Mouse (Mus musculus): ENCODE results near the gene Ncl.
A peak's percentile ranks its signal among the peaks of the same experiment; 100 is the strongest.

Gene Ncl

DNA sequence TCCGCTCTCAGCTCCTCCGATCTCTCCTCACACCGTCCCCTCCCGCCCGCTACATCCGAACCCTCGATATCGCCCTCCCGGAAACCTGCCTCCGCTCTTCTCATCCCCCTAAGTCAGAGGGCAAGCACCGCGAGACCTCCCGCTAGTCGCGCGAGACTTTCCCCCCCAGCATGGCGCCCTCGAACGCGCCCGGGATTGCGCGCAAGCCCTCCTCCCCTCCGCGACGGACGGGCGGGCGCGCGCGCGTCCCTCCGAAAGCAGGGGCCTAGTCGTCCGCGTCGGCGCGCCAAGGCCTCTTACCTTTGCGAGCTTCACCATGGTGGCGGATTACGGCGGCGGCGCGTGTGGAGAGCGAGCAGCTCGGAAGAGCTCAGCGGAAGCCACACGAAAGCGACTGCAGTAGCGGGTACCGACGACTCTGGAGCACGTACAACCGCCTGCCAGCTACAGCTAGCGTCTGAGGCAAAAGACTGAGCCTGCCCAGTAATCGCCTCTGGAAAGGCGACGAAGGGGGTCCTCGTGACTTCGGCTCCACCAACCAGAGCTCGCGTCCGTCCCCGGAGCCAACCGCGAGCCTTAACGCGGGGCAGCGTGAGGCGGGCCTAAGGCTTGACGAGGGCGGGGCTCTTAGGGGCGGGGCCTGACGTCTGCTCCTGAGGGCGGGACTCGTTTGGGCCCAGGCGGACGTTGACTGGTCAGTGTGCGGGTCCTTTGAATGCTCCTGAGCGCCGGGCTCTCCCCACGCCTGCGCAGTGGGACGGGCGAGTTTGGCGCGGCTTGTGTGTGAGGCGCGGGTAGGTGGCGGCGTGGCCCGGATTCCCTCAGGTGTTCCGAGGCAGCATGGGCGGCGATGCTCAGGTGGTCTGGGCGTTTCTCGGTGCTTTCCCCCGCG is at the start of gene Ncl:
Ncl (minus strand) TSS at position 495 of the 892 bp plus-strand sequence.
- peak; percentile 95 for ATAC-seq (ENCODE audit: low TSS enrichment)

DNA sequence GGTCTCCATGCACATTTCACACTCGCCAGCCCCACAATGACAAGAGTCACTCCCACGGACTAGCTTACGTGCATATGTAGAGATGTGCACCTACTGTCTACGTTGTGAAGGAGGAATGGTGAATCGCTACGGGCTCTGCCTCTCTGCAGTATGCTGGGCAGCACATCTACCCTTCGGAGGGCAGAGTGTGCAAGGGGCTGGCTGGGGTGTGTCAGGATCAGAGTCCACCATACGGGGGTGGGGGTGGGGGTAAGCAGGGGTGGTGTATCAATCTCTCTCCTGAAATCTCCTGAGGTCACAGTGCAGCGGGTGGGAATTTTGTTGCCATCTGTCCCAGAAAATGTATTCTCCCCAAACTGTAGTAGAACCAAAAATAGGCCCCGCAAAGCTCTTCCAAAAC is 49.3 kb upstream of the Ncl start:
- ATAC-seq (ENCODE audit: low TSS enrichment): peak; percentile 28; the same call in 1 of the 2 replicates

DNA sequence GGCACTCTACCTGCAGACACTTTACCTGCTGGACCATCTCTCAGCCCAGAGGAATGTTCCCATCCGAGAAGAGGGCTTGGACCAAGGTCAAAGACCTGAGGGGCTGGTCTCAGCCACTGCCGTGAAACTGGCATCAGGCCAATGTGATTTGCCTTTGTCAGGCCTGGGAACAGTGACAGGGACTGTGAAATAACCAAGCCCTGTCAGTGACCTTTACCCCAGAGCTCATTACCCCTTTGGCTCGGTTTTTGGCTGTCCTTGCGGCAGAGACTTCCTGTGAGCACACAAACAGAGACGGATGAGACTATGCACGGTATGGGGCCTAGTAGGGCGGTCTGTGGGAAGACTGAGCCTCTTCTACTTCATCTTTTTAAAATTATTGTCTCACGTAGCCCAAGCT is 47.7 kb upstream of the Ncl start:
- no peak for ATAC-seq (ENCODE audit: low TSS enrichment)

DNA sequence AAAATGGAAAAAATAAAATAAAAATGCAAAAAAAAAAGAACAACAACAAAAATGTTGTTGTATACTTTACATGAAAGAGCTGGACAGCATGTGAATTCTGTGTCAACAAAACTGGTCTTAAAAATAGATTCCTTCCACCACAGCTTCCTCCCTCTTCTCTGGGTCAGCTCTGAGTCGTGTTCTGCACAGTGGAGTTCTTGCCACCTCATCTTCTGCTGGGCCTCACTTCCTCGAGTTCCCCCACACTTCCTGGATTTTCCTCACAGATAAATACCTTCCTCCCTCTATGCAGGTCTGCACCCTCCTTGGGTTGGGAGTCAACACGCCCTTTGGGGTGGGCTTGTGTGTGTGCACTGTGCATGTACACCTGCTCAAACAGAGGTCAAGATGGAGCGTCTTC is 47.1 kb upstream of the Ncl start:
- no peak for ATAC-seq (ENCODE audit: low TSS enrichment)

DNA sequence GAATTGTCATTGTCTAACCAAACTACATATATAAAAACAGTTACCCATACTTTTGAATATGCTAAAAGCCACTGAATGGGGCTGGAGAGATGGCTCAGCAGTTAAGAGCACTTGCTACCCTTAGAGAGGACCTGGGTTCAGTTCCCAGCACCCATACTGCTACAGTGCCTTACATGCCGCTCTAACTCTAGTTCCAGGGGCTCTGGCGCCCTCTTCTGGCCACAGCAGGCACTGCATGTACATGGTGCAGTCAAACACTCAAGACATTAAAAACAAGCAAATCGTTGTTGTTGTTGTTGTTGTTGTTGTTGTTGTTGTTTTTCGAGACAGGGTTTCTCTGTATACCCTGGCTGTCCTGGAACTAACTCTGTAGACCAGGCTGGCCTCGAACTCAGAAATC is 45.6 kb upstream of the Ncl start:
- no peak for ATAC-seq (ENCODE audit: low TSS enrichment)

DNA sequence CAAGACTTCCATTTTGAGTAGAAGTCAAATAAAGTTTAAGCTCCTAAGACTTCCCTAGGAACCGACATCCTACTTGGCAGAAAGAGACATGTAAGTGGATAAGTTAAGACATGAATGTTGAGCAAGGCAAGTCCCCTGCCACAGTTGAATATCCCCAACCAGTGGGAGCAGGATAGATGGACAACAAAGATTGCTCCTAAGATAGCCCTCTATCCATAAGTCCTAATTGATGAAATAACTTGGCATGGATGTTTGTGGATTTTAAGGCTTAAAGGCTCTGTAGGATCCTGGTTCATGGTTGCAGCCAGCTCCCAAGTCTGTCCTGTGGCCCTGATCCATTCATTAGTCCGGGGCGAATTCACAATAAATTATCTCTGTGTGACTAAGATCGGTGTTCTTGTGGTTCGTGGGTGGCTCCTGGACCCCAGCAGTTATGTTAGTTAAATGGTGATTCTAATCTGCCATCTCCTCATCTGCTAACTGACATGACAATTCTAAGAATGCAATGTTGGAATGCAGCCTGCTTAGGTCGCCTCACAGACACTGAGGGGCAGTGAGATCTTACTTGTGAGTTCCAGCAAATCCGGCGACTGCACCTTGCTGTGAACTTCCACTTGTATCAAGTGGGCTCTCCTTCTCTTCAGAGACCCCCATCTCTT is 41.0 kb upstream of the Ncl start:
- no peak for ATAC-seq (ENCODE audit: low TSS enrichment)

DNA sequence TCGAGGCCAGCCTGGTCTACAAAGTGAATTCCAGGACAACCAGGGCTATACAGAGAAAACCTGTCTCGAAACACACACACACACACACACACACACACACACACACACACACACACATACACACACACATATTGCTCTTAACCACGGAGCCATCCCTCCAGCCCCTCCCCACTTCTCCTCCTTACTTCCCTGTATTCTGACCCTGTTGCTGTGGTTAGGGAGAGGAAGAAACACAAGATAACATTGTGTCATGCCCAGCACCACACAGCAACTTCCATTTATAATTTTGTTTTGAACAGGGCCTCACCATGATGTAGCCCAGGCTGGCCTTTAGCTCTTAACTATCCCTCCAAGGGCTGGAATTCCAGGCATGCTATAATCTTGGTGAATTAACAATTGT is 40.1 kb upstream of the Ncl start:
- no peak for ATAC-seq (ENCODE audit: low TSS enrichment)

DNA sequence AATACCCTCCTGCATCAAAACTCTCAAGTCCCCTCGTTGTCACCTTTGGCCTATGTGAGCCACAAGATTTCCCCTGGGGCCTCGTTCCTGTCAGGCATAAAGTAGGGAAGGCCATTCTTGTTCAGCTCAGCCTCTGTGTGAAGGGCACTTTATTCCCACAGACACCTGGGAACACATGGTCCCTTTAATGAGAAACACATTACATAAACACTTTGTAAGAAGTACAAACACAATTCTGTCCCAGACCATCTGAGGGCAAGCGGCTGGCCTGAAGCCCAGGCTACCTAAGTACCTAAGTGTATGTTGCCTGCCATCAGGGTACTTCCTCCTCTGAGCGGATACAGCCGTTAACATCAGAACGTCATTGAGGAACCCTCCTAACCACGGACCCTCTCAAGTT is 39.0 kb upstream of the Ncl start:
- ATAC-seq (ENCODE audit: low TSS enrichment): no peak

DNA sequence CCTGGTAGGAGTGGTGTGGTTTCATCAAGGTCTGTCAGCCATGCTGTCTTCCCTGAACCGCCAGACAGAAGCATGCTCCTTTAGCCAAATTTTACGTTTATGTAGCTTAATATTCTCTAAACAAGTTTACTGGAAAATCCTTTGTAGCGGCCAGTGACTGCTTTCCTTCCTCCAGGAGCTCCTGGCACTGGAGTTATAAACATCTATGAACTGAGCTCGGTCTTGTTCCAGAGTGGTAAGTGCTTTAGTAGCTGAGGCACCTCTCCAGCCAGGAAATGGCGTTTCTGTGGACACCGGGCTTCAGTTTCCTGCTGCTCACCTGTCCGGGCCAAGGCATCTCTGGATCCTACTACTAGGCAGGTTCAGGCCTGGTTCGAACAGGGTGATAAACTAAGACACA is 38.4 kb upstream of the Ncl start:
- no peak for ATAC-seq (ENCODE audit: low TSS enrichment)

DNA sequence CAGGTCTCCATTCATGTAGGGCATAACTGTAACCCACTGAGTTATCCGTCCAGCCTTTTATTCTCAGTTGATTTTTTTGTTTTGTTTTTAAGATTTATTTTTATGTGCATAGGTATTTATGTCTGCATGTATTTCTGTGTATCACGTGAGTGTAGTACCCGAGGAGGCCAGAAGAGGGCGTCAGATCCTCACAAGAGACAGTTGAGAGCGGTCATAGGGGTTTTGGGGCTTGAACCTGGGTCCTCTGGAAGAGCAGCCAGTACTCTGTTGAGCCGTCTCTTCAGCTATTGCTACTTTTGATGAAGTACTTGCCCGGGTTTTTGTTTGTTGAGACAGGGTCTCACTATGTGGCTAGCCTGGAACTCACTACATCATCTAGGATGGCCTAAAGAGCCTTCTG is 36.7 kb upstream of the Ncl start:
- no peak for ATAC-seq (ENCODE audit: low TSS enrichment)

DNA sequence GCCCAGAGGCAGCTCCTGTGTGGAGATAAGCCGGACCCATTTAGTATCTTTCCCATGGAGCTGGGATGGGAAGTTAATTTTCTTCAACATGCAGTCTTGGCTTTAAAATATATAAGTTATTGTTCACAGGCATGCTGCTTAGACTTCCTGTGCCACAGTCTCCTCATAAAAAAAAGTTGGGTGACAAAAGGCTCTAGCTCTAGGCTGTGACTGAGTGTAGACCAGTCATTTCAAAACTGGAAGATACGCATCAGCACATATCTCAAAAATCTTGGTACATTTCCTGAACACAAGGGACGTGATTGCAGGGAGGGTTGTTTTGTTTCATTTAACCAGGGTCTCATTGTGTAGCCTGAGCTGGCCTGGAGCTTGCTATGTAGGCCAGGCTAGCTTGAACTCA is 35.0 kb upstream of the Ncl start:
- ATAC-seq (ENCODE audit: low TSS enrichment): no peak

DNA sequence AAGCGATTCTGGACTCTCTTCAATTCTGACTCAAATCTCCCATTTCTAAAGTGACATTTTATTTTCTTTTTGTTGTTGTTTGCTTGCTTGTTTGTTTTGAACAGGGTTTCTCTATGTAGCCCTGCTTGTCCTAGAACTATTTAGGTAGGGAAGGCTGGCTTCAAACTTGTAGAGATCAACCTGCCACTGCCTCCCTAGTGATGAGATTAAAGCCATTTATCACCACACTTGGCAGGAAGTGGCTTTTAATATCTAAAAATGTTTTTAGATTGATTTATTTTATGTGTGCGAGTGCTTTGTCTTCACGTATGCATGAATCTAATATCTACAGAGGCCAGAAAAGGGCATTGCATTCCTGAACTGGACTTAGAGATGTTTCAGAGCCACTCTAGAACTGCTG is 34.0 kb upstream of the Ncl start:
- no peak for ATAC-seq (ENCODE audit: low TSS enrichment)

DNA sequence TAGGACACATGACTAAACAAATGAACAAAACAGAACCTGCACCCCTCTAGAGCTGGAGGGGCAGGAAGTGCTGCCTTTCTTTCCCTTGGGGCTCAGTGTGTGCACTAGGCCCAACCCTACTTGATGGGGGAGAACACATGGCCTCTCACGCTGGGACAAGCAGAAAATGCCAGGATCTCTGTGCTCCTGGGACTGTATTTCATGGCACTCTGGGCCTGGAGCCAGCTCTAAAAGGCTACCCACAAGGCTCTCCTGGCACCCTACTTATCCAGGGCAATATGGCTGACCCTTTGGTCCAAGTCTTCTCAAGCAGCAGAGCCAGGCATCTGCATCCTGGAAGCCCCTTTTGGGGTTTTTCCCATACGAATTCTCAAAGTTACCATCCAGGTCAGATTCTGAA is 32.2 kb upstream of the Ncl start:
- ATAC-seq (ENCODE audit: low TSS enrichment): no peak

DNA sequence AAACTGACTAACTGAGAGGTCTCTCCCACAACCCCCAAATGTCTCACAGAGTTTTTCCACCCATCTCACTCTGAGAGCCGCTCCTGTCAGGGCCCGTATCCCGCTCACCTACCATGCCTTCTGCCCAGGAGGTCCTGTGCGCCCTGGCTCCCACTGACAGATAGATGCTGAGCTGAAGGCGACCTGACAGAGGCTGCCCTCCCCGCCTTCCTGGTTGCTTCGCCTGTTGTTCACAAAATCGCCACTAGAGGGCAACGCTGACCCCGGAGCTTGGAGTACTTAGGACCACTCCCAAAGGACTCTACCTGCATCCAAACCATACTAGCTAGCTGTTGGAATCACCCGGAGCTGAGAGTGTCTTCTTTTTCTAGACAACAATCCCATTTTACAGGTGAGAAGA is 30.0 kb upstream of the Ncl start:
- ATAC-seq (ENCODE audit: low TSS enrichment): peak; percentile 67

DNA sequence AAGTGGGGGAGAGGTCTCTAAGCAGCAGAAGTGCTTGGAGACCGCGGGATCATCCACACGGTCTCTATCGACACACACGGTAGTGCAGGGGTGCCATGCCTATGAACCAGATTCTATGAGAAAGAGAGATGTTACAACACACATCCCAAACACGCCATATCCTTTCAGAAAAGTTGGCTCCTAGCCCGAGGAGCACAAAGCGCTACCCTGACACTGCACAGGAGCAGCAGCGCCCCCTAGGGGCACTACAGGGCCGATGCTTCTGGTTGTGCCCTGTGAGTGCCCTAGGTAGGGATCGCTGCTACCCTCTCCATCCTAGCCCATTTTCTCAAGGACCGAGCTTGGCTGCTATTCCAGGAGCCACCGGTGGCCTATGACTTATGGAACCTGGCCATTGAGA is 21.8 kb upstream of the Ncl start:
- ATAC-seq (ENCODE audit: low TSS enrichment): no peak

DNA sequence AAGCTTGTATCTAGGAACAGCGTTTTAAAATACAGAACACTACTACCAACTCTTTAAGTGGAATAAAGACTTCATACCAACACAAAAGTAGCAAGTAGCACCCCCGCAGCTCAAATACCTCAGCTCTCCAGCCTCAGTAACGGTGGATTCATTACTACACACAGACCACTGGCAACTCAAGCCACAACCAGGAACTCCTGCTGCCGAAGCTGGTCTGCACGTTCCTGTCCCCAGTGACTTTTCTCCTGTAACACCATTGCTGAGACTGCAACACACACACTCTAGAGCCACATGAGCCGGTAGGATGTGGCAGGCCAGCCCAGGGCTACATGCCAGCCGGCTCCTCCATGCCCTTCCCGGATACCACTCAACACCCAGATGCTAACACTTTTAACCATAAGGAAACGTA is 20.0 kb upstream of the Ncl start:
- peak; percentile 81 for ATAC-seq (ENCODE audit: low TSS enrichment)

DNA sequence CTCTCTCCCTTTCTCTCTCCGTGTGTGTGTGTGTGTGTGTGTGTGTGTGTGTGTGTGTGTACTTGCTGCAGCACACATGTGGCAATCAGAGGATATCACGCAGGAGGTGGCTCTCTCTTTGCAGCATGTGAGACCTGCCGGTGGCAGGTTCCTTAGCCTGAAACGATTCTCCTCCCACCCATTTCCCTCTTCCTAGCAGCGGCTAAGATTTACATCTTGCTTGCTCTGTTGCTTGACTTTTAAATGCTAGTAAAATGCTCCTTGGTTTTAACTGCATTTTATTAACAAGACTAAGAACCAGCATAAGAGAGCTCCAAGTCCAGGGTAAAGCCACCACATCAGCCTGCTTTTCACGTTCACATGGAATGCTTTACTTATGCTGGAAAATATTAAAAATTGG is 19.5 kb upstream of the Ncl start:
- ATAC-seq (ENCODE audit: low TSS enrichment): peak; percentile 53

DNA sequence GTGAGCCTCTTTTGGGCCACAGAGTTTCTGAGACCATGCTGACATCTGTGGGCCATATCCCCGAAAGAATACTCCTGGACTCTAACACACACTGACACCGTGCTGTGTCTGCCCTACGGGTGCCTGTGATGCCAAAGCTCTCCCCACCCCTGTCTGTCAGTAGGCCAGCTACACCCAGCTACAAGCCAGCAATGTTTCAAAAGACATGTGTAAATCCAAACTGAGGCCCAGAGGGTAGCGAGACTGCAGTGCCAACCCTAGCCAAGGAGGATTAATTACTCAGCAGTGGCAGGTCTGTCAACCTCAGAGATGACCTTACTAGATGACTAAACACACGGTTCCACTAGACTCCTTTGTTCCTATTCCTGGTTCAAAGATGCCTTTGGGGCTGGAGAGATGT is 17.2 kb upstream of the Ncl start:
- no peak for ATAC-seq (ENCODE audit: low TSS enrichment)

DNA sequence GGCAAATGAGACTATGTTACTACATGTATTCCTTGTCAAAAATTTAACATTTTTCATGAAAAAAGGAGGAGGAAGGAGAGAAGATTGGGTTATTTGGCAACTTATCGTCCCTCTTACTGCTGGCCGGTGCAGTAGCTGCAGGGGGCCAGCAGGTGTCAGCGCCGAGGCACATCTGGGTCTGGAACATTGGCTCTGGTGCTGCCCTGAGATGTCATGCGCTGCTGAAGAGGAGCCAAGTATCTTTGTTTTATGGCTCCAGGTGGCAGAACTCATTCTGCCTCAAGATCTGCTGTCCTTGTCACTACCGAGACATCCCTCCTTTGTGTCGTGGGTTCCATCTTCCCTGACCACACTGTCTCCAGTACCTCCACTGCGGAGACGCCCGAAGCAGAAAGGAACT is 12.8 kb upstream of the Ncl start:
- peak; percentile 66; the same call in 1 of the 2 replicates for ATAC-seq (ENCODE audit: low TSS enrichment)

DNA sequence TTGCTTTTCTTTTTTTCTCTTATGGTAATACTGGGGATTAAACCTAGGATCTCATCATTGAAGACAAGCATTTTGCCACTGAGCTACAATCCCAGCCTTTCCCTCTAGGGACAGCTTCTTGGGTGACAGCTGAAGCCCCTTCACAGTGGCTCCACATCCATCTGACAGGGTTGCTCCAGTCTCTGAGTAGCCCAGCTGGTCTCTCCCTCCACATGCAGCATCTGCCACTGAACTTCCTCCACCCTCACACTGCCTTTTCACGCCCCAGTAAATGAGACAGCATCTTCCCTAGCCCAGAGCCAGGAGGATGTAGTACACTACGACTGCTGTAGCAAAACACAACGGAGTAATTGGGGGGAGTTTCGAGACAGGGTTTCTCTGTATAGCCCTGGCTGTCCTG is 8.9 kb upstream of the Ncl start:
- ATAC-seq (ENCODE audit: low TSS enrichment): peak; percentile 64

DNA sequence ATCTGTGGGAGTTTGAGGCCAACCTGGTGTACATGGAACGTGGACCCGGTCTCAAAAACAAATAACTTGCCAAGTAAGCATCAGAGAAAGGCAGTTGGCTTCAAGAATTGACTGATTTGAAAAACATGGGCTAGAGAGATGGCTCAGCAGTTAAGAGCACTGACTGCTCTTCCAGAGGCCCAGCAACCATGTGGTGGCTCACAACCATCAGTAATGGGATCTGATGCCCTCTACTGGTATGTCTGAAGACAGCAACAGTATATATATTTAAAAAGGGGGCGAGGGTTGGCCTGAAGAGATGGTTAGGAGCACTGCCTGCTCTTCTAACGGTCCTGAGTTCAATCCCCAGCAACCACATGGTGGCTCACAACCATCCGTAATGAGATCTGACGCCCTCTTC is 4.5 kb upstream of the Ncl start:
- no peak for ATAC-seq (ENCODE audit: low TSS enrichment)

DNA sequence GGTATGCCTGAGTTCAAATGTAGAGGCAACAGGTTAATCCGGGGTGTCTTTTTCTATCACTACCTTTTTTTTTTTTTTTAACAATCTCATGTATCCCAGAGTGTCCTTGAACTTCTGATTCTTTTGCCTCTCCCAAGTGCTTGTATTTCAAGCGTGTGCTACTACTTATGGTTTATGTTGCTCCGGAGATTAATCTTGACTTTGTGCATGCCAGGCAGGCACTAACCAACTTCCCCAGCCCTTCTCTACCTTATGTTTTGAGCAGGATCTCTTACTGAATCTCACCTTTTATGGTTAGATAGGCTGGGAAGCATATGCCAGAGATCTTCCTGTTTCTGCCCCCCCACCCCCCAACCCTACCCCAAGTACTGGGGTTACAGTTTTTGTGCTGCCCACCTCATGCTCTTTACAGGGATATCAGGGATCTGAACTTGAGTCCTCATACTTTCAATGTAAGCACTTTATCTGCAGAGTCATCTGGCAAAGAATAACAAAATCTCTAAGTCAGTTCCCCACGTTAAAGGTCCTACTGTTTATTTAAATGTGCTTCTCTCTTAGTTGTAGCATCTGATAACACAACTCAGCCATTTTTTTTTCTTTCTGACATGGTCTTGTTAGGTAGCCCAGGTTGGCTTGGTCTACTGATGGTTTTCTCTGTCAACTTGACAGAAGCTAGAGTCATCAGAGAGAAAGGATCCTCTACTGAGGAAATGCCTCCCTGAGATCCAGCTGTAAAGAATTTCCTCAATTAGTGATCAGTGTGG is 2.8 kb upstream of the Ncl start:
- no peak for ATAC-seq (ENCODE audit: low TSS enrichment)

DNA sequence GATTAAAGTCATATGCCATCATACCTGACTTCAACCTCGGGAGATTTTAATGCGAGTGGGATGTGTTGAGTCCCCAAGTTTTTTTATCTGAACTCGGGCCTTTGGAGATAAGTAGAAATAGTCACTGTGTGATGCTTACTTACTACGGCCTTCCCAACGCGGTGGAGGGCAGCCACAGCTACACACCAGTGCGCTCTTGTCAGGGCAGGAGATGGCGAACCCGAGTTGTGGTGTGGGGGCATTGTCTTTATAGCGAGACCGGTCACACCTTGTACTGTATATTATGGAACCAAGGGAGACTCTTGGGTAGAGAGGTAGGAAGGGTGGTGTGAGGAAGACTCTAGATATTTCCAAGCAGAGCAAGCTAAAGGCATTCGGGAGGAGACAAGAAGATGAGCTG is 1.2 kb upstream of the Ncl start:
- no peak for ATAC-seq (ENCODE audit: low TSS enrichment)
